Mouse (Mus musculus) intestine, embryonic 16.5 days (tissue): ENCODE results near the gene Marc1. TPM values are rescaled to one million over a fixed set of nuclear protein-coding genes. Genes with fewer than 3 reads are reported as not detected.
A peak's percentile ranks its signal among the peaks of the same experiment; 100 is the strongest.

Experiments used
- ATAC-seq: fragments of 200-750 bp; cut with Nextera tagmentation; 2 replicates; pipeline ENCODE4 v1.8.0; 2017; ENCODE audit warnings: moderate TSS enrichment, moderate library complexity
- H3K27ac ChIP-seq: fragments of 300-500 bp; sonication (generic); 2 replicates; pipeline ENCODE4 v1.5.1; 2014; ENCODE audit warnings: mild to moderate bottlenecking, low read length
- H3K27me3 ChIP-seq: fragments of 300-500 bp; sonication (generic); replicated peaks from 2 replicates; pipeline ENCODE4 v1.6.1; 2014; ENCODE audit warnings: low read length, control low read depth, mixed read lengths; ENCODE audit not compliant: control insufficient read depth, insufficient read depth
- H3K36me3 ChIP-seq: fragments of 300-500 bp; sonication (generic); 2 replicates; pipeline ENCODE4 v1.6.1; 2014; ENCODE audit warnings: low read length, control low read depth; ENCODE audit not compliant: control insufficient read depth, insufficient read depth
- H3K4me1 ChIP-seq: fragments of 300-500 bp; sonication (generic); 2 replicates; pipeline ENCODE4 v1.6.1; 2014; ENCODE audit warnings: low read length, control low read depth, mixed read lengths; ENCODE audit not compliant: control insufficient read depth, insufficient read depth
- H3K4me2 ChIP-seq: fragments of 300-500 bp; sonication (generic); 2 replicates; pipeline ENCODE4 v1.6.1; 2014; ENCODE audit warnings: low read depth, low read length, control low read depth
- H3K4me3 ChIP-seq: fragments of 300-500 bp; sonication (generic); 2 replicates; pipeline ENCODE4 v1.5.1; 2014; ENCODE audit warnings: mild to moderate bottlenecking, low read length
- H3K9ac ChIP-seq: fragments of 300-500 bp; sonication (generic); 2 replicates; pipeline ENCODE4 v1.6.1; 2014; ENCODE audit warnings: low read depth, low read length
- H3K9me3 ChIP-seq: fragments of 300-500 bp; sonication (generic); 2 replicates; pipeline ENCODE4 v1.6.1; 2016; ENCODE audit warnings: low read length, control low read depth; ENCODE audit not compliant: control insufficient read depth
- WGBS: fragments of 180-500 bp; shearing (Covaris S2); extraction: QIAGEN DNeasy Blood & Tissue Kit; methylation state at CpG from one replicate; pipeline ENCODE4 v1.1.7; 2014; 5-methylcytosine and 5-hydroxymethylcytosine counted together
- polyA plus RNA-seq: library from polyadenylated mRNA; unstranded; fragments of >200 nt; fragmentation: Nextera tagmentation; extraction: Ambion mirVana; gene quantifications from 2 replicates; pipeline ENCODE4 v1.2.1, GENCODE M21; 2015

Marc1 gene
- 1.1 and 1.5 TPM in 2 replicates for polyA plus RNA-seq

DNA sequence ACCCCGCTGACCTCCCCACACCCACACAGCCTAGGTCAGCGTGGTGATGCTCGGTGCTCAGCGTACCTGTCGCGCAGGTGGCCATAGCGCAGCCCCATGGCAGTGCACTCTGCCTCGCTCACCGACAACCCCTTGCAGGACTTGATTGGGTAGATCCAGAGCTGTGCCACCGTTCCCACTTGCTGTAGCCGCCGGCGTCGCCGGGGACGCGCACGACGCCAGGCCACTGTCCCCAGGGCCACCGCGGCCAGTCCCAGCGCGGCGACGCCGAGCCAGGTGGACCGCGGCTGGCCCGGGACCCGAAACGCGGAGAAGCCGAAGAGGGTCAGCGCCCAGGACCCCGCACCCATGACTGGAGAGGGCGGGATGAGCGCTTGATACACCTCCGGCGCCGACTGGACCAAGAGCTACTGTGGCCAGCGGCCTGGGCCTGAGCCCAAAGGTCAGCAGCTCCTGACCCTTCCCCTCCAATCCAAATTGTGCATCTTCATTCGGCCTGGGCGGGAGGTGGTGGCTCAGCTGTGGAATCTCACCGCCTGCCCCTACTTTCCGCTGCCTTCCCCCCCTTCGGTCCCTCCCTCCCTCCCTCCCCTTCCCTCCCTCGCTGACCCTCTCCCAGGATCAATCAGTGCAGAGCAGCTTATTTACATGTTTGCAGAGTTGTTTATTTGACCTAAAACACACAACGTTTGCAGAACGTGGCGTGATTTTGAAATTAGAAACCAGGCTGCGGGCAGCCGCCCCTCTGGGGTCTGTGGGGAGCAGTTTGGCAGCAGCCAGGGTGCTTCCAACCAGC lies at the start of gene Marc1:
TSS of gene Marc1 (minus strand) at position 534 of the 796 bp plus-strand sequence.
- ATAC-seq: peak; percentile 41; the same call in 1 of the 2 replicates
- peak within 1 kb of the TSS; percentile 45 for H3K27ac ChIP-seq
- H3K9ac ChIP-seq: peak within 1 kb of the TSS; percentile 56
- no peaks in the 10 kb centered on the region for H3K27me3 ChIP-seq
- peak within 1 kb of the TSS; percentile 81 for H3K4me2 ChIP-seq
- H3K9me3 ChIP-seq: no peaks in the 10 kb centered on the region
- peak within 1 kb of the TSS; percentile 43 for H3K4me3 ChIP-seq
- H3K36me3 ChIP-seq: peaks cover 3% of the 10 kb centered on the region; the same call in 1 of the 2 replicates
- peaks cover 33% of the 10 kb centered on the region for H3K4me1 ChIP-seq
- WGBS: 7% methylated on average over 52 of the region's 52 CpGs

GRCm38 (mm10) chr1:184860276-184860675 lies 49.2 kb upstream of the Marc1 start:
- ATAC-seq: no peak
- 46% methylated on average over 3 of the region's 3 CpGs for WGBS
- peak overlapping the region; percentile 26; the same call in 1 of the 2 replicates for H3K27ac ChIP-seq

DNA sequence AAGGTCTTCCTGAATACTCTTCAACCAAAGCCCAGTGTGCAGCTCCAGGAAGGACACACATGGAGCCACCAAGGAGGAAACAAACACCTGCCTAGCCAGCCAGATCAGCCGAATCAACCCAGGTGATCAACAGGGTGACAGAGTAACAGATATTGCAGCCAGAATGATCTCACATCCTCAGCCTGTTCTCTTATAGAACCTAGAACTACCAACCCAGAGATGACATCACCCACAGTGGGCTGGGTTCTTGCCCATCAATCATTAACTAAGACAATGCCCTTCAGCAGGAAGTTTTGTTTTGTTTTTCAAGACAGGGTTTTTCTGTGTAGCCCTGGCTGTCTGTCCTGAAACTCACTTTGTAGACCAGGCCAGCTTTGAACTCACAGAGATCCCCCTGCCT lies 47.1 kb upstream of the Marc1 start:
- Histone ChIP-seq H3K36me3 (no peaks in the 10 kb centered on the region), H3K4me1 (peaks cover 13% of the 10 kb centered on the region), H3K4me2 (no peak overlapping the region), H3K27ac (no peak overlapping the region), H3K9ac (no peak overlapping the region), H3K27me3 (no peaks in the 10 kb centered on the region), H3K9me3 (no peaks in the 10 kb centered on the region), H3K4me3 (no peak overlapping the region)
- WGBS: 65% methylated on average over 1 of the region's 1 CpGs
- ATAC-seq: peak; percentile 26

More at GRCm38 (mm10) chr1:184860276-184860675, 49.2 kb upstream of the Marc1 start:
- no peaks in the 10 kb centered on the region for H3K36me3 ChIP-seq
- no peaks in the 10 kb centered on the region for H3K27me3 ChIP-seq
- H3K4me3 ChIP-seq: no peak overlapping the region
- H3K9me3 ChIP-seq: no peaks in the 10 kb centered on the region
- H3K4me2 ChIP-seq: no peak overlapping the region
- H3K4me1 ChIP-seq: peaks cover 15% of the 10 kb centered on the region
- H3K9ac ChIP-seq: no peak overlapping the region

DNA sequence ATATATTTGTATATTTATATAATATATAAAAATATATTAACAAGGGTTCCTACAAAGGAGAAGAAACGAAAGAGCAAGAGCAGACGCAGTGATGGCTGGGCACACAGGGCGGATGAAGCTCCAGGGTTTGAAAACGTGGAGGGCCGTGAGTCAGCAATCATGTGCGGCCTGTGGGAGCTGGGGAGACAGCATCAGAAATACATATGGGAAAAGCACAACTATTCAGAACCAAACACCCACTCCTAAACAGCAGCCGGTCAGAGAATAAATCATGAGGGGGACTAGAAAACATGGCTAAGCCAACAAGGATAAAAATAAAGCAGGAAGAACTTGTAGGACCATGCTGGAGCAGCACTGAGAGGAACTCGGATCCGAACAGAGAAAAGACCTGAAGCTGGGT lies 46.1 kb upstream of the Marc1 start:
- WGBS: 85% methylated on average over 9 of the region's 9 CpGs
- no peak for ATAC-seq

GRCm38 (mm10) chr1:184853922-184854321 lies 42.8 kb upstream of the Marc1 start:
- peak overlapping the region; percentile 48; the same call in 1 of the 2 replicates for H3K9ac ChIP-seq
- peak overlapping the region; percentile 68 for H3K27ac ChIP-seq
- 61% methylated on average over 3 of the region's 3 CpGs for WGBS
- no peak overlapping the region for H3K4me3 ChIP-seq
- no peaks in the 10 kb centered on the region for H3K9me3 ChIP-seq
- no peak for ATAC-seq
- H3K27me3 ChIP-seq: no peaks in the 10 kb centered on the region
- H3K4me2 ChIP-seq: no peak overlapping the region
- peaks cover 24% of the 10 kb centered on the region for H3K4me1 ChIP-seq
- H3K36me3 ChIP-seq: no peaks in the 10 kb centered on the region

More for the DNA sequence above, 46.1 kb upstream of the Marc1 start:
- H3K27me3 ChIP-seq: no peaks in the 10 kb centered on the region
- H3K36me3 ChIP-seq: no peaks in the 10 kb centered on the region
- H3K9ac ChIP-seq: no peak overlapping the region
- H3K4me1 ChIP-seq: peaks cover 19% of the 10 kb centered on the region
- no peak overlapping the region for H3K4me3 ChIP-seq
- H3K9me3 ChIP-seq: no peaks in the 10 kb centered on the region
- H3K27ac ChIP-seq: no peak overlapping the region
- H3K4me2 ChIP-seq: no peak overlapping the region

- Histone ChIP-seq H3K4me3 (peak overlapping the region; percentile 10), H3K4me1 (peaks cover 24% of the 10 kb centered on the region), H3K4me2 (peak overlapping the region; percentile 23; the same call in 1 of the 2 replicates), H3K27ac (peak overlapping the region; percentile 68), H3K36me3 (no peaks in the 10 kb centered on the region), H3K9ac (peak overlapping the region; percentile 48), H3K27me3 (no peaks in the 10 kb centered on the region), H3K9me3 (no peaks in the 10 kb centered on the region)
- WGBS: 26% methylated on average over 5 of the region's 5 CpGs
- peak; percentile 47 for ATAC-seq
These were observed 42.2 kb upstream of the Marc1 start for GRCm38 (mm10) chr1:184853339-184853738.

DNA sequence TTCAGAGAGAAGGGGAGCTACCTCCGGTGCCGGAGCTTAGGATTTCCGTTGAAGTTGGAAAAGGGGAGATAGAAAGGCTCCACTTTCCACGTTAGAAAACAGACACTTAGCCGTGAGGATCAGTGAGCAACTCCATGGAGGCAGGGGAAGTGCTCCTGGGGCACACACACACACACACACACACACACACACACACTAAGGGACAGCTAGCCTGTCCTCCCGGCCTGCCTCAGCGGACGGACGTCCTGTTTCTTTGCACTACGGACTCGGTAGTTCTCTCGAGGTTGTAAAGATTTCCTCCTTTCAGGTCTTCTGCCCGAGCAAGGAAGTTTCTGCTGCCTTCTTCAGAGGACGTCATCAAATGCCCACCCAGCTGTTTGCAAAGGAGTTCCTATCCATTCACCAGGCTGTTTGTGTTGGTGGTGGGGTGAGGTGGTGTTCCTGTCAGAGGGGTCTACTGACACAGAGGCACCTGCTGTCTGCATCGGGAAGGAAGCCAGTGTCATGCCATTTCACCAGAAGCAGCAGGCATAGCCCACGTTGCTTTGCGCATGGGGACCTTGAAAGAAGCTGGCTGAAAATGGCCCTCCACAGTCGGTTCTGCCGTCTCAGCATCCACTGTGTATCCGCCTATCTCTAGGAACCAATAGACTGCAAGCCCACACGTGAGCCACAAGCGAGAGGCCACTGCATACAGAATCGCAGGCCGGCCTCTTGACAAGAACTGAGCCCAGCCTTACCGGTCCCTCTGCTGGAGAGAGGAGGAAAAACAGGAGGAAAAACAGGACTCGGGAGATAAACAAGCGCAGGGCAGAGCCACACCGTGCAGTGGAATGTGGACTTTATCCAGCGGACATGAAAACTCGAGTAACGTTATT lies 40.9 kb upstream of the Marc1 start:
- ATAC-seq: peak; percentile 89
- Histone ChIP-seq H3K27me3 (no peaks in the 10 kb centered on the region), H3K9ac (peak overlapping the region; percentile 44), H3K36me3 (no peaks in the 10 kb centered on the region), H3K27ac (peak overlapping the region; percentile 62), H3K4me1 (peaks cover 24% of the 10 kb centered on the region), H3K4me3 (peak overlapping the region; percentile 9), H3K4me2 (peak overlapping the region; percentile 45), H3K9me3 (no peaks in the 10 kb centered on the region)
- WGBS: 10% methylated on average over 31 of the region's 31 CpGs

DNA sequence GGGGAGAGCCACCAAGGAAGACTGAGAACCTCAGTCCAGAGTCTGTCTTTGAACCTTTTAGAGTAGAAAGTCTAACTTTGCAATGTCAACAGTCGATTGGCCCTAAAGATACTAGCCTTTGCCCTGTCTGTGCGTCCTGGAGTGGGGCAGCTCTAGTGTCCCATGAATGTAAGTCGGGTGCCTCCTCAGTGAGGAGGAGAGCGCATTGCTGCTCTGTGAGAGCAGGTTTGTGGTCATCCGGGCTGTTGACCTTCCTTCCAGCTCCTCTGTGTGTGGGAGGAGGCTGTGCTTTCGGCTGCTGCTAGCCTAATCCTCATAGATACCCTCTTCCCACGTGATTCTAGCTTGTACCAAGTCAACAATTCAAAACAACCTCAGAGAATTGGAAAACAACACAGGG lies 40.1 kb upstream of the Marc1 start:
- Histone ChIP-seq H3K4me2 (peak overlapping the region; percentile 45; the same call in 1 of the 2 replicates), H3K4me1 (peaks cover 28% of the 10 kb centered on the region), H3K4me3 (no peak overlapping the region), H3K36me3 (no peaks in the 10 kb centered on the region), H3K27me3 (no peaks in the 10 kb centered on the region), H3K9me3 (no peaks in the 10 kb centered on the region), H3K27ac (peak overlapping the region; percentile 62), H3K9ac (peak overlapping the region; percentile 4; the same call in 1 of the 2 replicates)
- peak; percentile 7; the same call in 1 of the 2 replicates for ATAC-seq
- WGBS: 41% methylated on average over 7 of the region's 7 CpGs

- peak overlapping the region; percentile 88 for H3K4me2 ChIP-seq
- no peak for ATAC-seq
- peaks cover 28% of the 10 kb centered on the region for H3K4me1 ChIP-seq
- peak overlapping the region; percentile 86; the same call in 1 of the 2 replicates for H3K4me3 ChIP-seq
- H3K36me3 ChIP-seq: no peaks in the 10 kb centered on the region
- H3K27me3 ChIP-seq: no peaks in the 10 kb centered on the region
- H3K27ac ChIP-seq: peak overlapping the region; percentile 96; the same call in 1 of the 2 replicates
- no peaks in the 10 kb centered on the region for H3K9me3 ChIP-seq
- WGBS: 42% methylated on average over 3 of the region's 3 CpGs
- H3K9ac ChIP-seq: peak overlapping the region; percentile 93; the same call in 1 of the 2 replicates
These were observed 35.9 kb upstream of the Marc1 start for GRCm38 (mm10) chr1:184846973-184847372.
